Mouse (Mus musculus): Measurements from ENCODE around the gene Olfr704. TPM values are rescaled to one million over a fixed set of nuclear protein-coding genes. Genes with fewer than 3 reads are reported as not detected.
"Not testable (repeated sequence)": the region's sequence is repeated elsewhere in the genome, so short reads cannot be mapped to it uniquely, and the experiment has no call there.

Gene Olfr704
- polyA plus RNA-seq (2012; rRNA removed) = not detected in 2 replicates

GRCm38 (mm10) chr7:106862885-106863284 is at the start of gene Olfr704:
TSS of gene Olfr704 (plus strand) at chr7:106863185.
- Histone ChIP-seq H3K4me3 (replicated peaks; ENCODE audit: insufficient read depth, low read depth, low read length) (no peak within 1 kb of the TSS), H3K27ac (ENCODE audit: insufficient read depth, low read length) (no peak within 1 kb of the TSS), H3K4me1 (ENCODE audit: control insufficient read depth, insufficient read depth, low read length) (no peaks in the 10 kb centered on the region), H3K27me3 (ENCODE audit: control insufficient read depth, insufficient read depth, low read length) (no peaks in the 10 kb centered on the region)
- no peak for DNase-seq
- no peak for TF ChIP-seq POLR2A (IDR thresholded peaks at IDR 0.05; ENCODE audit: borderline replicate concordance, insufficient read depth, low read length)
- no peak for TF ChIP-seq CTCF (IDR thresholded peaks at IDR 0.05; ENCODE audit: borderline replicate concordance, insufficient read depth, low read depth, low read length)

- H3K27me3 ChIP-seq (ENCODE audit: control insufficient read depth, insufficient read depth, low read length) = no peaks in the 10 kb centered on the region
- no peaks in the 10 kb centered on the region for H3K4me1 ChIP-seq (ENCODE audit: control insufficient read depth, insufficient read depth, low read length)
- DNase-seq = no peak
- H3K4me3 ChIP-seq (replicated peaks; ENCODE audit: insufficient read depth, low read depth, low read length) = no peak within 1 kb of the TSS
- no peak for TF ChIP-seq POLR2A (IDR thresholded peaks at IDR 0.05; ENCODE audit: borderline replicate concordance, insufficient read depth, low read length)
- H3K27ac ChIP-seq (ENCODE audit: insufficient read depth, low read length) = no peak within 1 kb of the TSS
- 60% methylated on average over 2 of the region's 2 CpGs for WGBS
These were observed 49.2 kb upstream of the Olfr704 start, which contains the start of gene Olfr701 for GRCm38 (mm10) chr7:106813829-106814228. TSS of gene Olfr701 (plus strand) at chr7:106814129.

- Histone ChIP-seq H3K4me3 (replicated peaks; ENCODE audit: insufficient read depth, low read depth, low read length) (no peak overlapping the region), H3K4me1 (ENCODE audit: control insufficient read depth, insufficient read depth, low read length) (no peaks in the 10 kb centered on the region), H3K27ac (ENCODE audit: insufficient read depth, low read length) (no peak overlapping the region), H3K27me3 (ENCODE audit: control insufficient read depth, insufficient read depth, low read length) (no peaks in the 10 kb centered on the region)
- TF ChIP-seq POLR2A (IDR thresholded peaks at IDR 0.05; ENCODE audit: borderline replicate concordance, insufficient read depth, low read length) (no peak), CTCF (IDR thresholded peaks at IDR 0.05; ENCODE audit: borderline replicate concordance, insufficient read depth, low read depth, low read length) (no peak)
- WGBS = 54% methylated on average over 2 of the region's 2 CpGs
- DNase-seq = no peak
These were observed 47.2 kb upstream of the Olfr704 start for GRCm38 (mm10) chr7:106815775-106816174.

- H3K27me3 ChIP-seq (ENCODE audit: control insufficient read depth, insufficient read depth, low read length) = no peaks in the 10 kb centered on the region
- no peak for DNase-seq
- H3K27ac ChIP-seq (ENCODE audit: insufficient read depth, low read length) = no peak overlapping the region
- no peak overlapping the region for H3K4me3 ChIP-seq (replicated peaks; ENCODE audit: insufficient read depth, low read depth, low read length)
- no peaks in the 10 kb centered on the region for H3K4me1 ChIP-seq (ENCODE audit: control insufficient read depth, insufficient read depth, low read length)
- TF ChIP-seq POLR2A (IDR thresholded peaks at IDR 0.05; ENCODE audit: borderline replicate concordance, insufficient read depth, low read length) (no peak), CTCF (IDR thresholded peaks at IDR 0.05; ENCODE audit: borderline replicate concordance, insufficient read depth, low read depth, low read length) (no peak)
These were observed 44.6 kb upstream of the Olfr704 start for GRCm38 (mm10) chr7:106818414-106818813.

- DNase-seq = no peak
- TF ChIP-seq POLR2A (IDR thresholded peaks at IDR 0.05; ENCODE audit: borderline replicate concordance, insufficient read depth, low read length) (no peak), CTCF (IDR thresholded peaks at IDR 0.05; ENCODE audit: borderline replicate concordance, insufficient read depth, low read depth, low read length) (no peak)
- H3K27ac ChIP-seq (ENCODE audit: insufficient read depth, low read length) = no peak within 1 kb of the TSS
- no peak within 1 kb of the TSS for H3K4me3 ChIP-seq (replicated peaks; ENCODE audit: insufficient read depth, low read depth, low read length)
- no peaks in the 10 kb centered on the region for H3K4me1 ChIP-seq (ENCODE audit: control insufficient read depth, insufficient read depth, low read length)
- H3K27me3 ChIP-seq (ENCODE audit: control insufficient read depth, insufficient read depth, low read length) = no peaks in the 10 kb centered on the region
These were observed 29.2 kb upstream of the Olfr704 start, which contains the start of gene Olfr702 for GRCm38 (mm10) chr7:106833793-106834192. TSS of gene Olfr702 (minus strand) at chr7:106833893.

GRCm38 (mm10) chr7:106843060-106843459 is 19.9 kb upstream of the Olfr704 start, which contains the start of gene Olfr703:
TSS of gene Olfr703 (plus strand) at chr7:106843360.
- WGBS = 55% methylated on average over 2 of the region's 2 CpGs

GRCm38 (mm10) chr7:106876791-106877190 is 13.8 kb downstream of the Olfr704 start, which contains the start of gene Olfr705:
TSS of gene Olfr705 (minus strand) at chr7:106876891.
- no peak within 1 kb of the TSS for H3K27ac ChIP-seq (ENCODE audit: insufficient read depth, low read length)
- no peak for TF ChIP-seq CTCF (IDR thresholded peaks at IDR 0.05; ENCODE audit: borderline replicate concordance, insufficient read depth, low read depth, low read length)
- no peak for TF ChIP-seq POLR2A (IDR thresholded peaks at IDR 0.05; ENCODE audit: borderline replicate concordance, insufficient read depth, low read length)
- H3K27me3 ChIP-seq (ENCODE audit: control insufficient read depth, insufficient read depth, low read length) = no peaks in the 10 kb centered on the region
- no peak within 1 kb of the TSS for H3K4me3 ChIP-seq (replicated peaks; ENCODE audit: insufficient read depth, low read depth, low read length)
- WGBS = 73% methylated on average over 3 of the region's 3 CpGs
- no peaks in the 10 kb centered on the region for H3K4me1 ChIP-seq (ENCODE audit: control insufficient read depth, insufficient read depth, low read length)
- no peak for DNase-seq

More at GRCm38 (mm10) chr7:106843060-106843459, 19.9 kb upstream of the Olfr704 start, which contains the start of gene Olfr703:
- TF ChIP-seq POLR2A (IDR thresholded peaks at IDR 0.05; ENCODE audit: borderline replicate concordance, insufficient read depth, low read length) (no peak), CTCF (IDR thresholded peaks at IDR 0.05; ENCODE audit: borderline replicate concordance, insufficient read depth, low read depth, low read length) (no peak)
- no peaks in the 10 kb centered on the region for H3K4me1 ChIP-seq (ENCODE audit: control insufficient read depth, insufficient read depth, low read length)
- no peak for DNase-seq
- H3K27ac ChIP-seq (ENCODE audit: insufficient read depth, low read length) = no peak within 1 kb of the TSS
- no peaks in the 10 kb centered on the region for H3K27me3 ChIP-seq (ENCODE audit: control insufficient read depth, insufficient read depth, low read length)
- no peak within 1 kb of the TSS for H3K4me3 ChIP-seq (replicated peaks; ENCODE audit: insufficient read depth, low read depth, low read length)

- no peak within 1 kb of the TSS for H3K4me3 ChIP-seq (replicated peaks; ENCODE audit: insufficient read depth, low read depth, low read length)
- no peak within 1 kb of the TSS for H3K27ac ChIP-seq (ENCODE audit: insufficient read depth, low read length)
- DNase-seq = no peak
- 79% methylated on average over 2 of the region's 2 CpGs for WGBS
- H3K4me1 ChIP-seq (ENCODE audit: control insufficient read depth, insufficient read depth, low read length) = no peaks in the 10 kb centered on the region
- TF ChIP-seq POLR2A (IDR thresholded peaks at IDR 0.05; ENCODE audit: borderline replicate concordance, insufficient read depth, low read length) = no peak
- TF ChIP-seq CTCF (IDR thresholded peaks at IDR 0.05; ENCODE audit: borderline replicate concordance, insufficient read depth, low read depth, low read length) = no peak
- no peaks in the 10 kb centered on the region for H3K27me3 ChIP-seq (ENCODE audit: control insufficient read depth, insufficient read depth, low read length)
These were observed 25.1 kb downstream of the Olfr704 start, which contains the start of gene Olfr706 for GRCm38 (mm10) chr7:106888062-106888461. TSS of gene Olfr706 (minus strand) at chr7:106888162.

GRCm38 (mm10) chr7:106901141-106901540 is 38.2 kb downstream of the Olfr704 start, which contains the start of gene Olfr707:
TSS of gene Olfr707 (minus strand) at chr7:106901241.
- not testable (repeated sequence) for DNase-seq; H3K27ac ChIP-seq (ENCODE audit: insufficient read depth, low read length); H3K27me3 ChIP-seq (ENCODE audit: control insufficient read depth, insufficient read depth, low read length); H3K4me1 ChIP-seq (ENCODE audit: control insufficient read depth, insufficient read depth, low read length); H3K4me3 ChIP-seq (replicated peaks; ENCODE audit: insufficient read depth, low read depth, low read length)
- 79% methylated on average over 3 of the region's 3 CpGs for WGBS

Data from cerebellum, adult 2 months (tissue).